Mouse (Mus musculus): ENCODE results near the gene Rasal2. TPM values are rescaled to one million over a fixed set of nuclear protein-coding genes. Genes with fewer than 3 reads are reported as not detected.

The Rasal2 gene
- 7.2 TPM for polyA plus RNA-seq (2014; fragmentation: Illumina TruSeq; extraction: RNeasy Lipid Tissue Mini Kit (QIAGEN cat#74804); ENCODE audit: low replicate concordance)

DNA sequence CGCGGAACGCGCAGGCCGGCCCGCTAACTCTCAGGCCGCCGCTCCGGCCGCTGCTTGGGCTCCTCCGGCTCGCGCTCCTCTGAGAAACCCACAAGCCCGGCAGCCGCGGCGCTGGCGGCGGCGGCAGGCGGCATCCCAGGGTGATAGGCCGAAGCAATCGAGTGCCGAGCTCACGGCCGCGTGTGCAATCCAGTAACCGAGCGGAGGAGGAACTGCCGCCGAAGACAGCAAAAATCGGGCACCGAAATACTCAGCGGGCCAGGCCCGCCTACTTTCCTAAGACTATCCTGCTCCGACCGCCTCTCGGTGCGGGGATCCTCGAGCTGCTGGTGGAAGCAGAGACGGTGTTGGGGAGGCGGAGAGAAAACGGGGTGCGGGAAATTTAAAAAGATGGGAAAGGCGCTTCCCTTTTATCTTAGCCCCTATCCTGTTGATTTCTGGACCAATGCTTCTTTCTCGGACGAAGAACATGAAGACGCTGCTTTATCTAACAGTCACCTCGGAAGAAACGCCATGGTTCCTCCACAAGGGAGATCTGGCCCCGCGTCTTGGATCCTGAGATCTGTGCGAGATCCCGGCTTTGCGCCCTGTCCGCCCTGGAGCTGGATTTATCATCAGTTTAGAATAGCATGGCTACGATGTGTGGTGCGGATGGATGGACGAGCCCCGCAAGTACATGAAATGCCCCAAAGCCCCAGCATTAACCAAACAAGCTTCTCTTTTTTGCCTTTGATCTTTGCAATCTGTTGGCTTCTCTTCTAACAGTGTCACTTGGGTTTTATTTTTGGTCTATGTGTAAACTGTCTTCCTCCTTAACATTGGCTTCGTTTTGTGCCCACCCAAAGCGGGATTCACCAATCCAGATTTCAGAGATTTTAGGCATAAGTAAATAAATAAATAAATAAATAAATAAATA lies at the start of gene Rasal2:
TSS of gene Rasal2 (minus strand) at position 142 of the 916 bp plus-strand sequence.

DNA sequence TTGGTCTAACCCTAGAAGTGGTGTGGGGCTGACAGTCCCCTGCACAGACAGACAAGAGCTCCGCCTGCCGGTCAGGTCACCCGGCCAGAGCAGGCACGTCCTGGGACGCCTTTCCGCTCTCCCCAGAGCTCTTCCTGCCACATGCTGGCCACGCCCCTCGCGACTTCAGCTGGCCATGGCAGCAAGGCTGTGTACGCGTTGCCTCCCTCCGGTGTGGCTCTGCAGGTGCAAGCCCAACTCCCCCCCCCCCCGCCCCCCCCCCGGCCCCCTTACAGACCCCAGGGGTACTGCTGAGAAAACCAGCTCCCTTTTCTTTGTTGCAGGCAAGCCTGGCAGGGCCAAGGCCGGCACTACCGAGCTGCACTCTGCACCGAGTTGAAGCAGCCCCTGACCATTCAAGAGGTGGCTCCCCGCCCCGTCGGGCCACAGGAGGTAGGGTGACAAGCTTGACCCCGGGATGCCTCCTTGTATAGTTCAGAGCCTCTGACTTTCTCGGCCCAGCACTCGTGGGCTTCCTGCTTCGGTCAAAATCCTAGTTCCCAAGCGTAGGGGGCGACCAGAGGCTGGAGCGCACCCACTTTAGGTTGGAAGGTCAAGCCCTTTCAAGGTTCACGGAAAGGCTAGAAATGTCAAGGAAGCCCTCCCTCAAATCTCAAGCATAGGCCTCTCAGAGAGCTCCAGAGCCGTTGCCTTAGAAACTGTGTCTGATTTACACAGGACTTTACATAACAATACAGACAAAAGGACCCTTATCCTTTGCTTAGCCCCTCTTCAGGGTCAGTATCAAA lies 46.2 kb upstream of the Rasal2 start, which contains the start of gene Cryzl2:
TSS of gene Cryzl2 (plus strand) at position 157 of the 788 bp plus-strand sequence.

DNA sequence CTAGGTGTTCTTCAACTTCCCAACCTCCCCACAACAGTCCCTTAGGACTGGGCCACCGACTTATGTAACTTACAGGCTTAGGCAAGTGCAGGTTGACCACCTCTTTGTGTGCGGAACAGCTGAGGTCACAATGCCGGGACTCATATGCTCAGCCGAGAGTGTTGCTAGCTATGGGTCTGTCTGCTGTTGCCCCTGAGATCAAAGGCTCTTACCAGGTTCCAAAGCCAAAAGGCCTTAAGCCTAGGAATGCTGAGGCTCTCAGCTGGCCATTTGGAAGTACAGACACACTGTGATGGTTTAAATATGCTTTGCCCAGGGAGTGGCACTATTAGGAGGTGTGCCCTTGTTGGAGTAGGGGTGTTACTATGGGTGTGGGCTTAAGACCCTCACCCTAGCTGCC lies 303.8 kb downstream of the Rasal2 start, which contains the start of gene Tex35:
TSS of gene Tex35 (minus strand) at position 101 of the 400 bp plus-strand sequence.

Other genes starting within 250 kb of the Rasal2 start
- gene Cryzl2, start 46.0 kb upstream of the Rasal2 start, polyA plus RNA-seq (2014; fragmentation: Illumina TruSeq; extraction: RNeasy Lipid Tissue Mini Kit (QIAGEN cat#74804); ENCODE audit: low replicate concordance): 2.0 TPM
- gene Sec16b, start 94.1 kb upstream of the Rasal2 start, polyA plus RNA-seq (2014; fragmentation: Illumina TruSeq; extraction: RNeasy Lipid Tissue Mini Kit (QIAGEN cat#74804); ENCODE audit: low replicate concordance): 47.1 TPM

Data from small intestine, adult 10 weeks (tissue).